Mouse (Mus musculus) right cerebral cortex, adult 18-20 months (tissue): ENCODE measurements around the gene Tyro3.

Experiments used
- DNase-seq: peaks from one replicate; pipeline ENCODE4 v3.0.0; 2022; ENCODE audit warnings: mixed read lengths

Tyro3 gene

DNA sequence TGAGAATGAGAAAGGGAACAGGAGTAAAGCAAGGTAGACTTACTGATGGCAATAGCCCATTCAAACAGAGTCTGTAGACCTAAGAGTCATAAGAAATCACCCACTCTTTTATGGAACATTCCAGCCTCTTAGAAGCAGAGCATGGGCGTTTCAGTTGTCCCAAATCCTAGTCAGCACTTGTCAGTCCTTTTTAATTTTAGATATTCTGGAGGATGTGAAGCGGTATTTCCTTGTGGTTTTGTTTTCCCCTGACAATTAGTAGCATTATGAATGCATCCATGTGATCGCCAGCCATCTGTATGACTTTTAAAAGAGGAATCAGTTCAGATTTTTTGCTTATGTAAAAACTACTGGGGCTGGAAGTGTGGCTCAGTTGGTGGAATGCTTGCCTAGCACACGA, 67.0 kb downstream of the Tyro3 start:
- peak; percentile 25 for DNase-seq
